Mouse (Mus musculus) thymus, adult 2 months (tissue): ENCODE results near the gene Tfec. TPM values are rescaled to one million over a fixed set of nuclear protein-coding genes. Genes with fewer than 3 reads are reported as not detected.

Source experiments
- DNase-seq: peaks from one replicate; pipeline ENCODE4 v3.0.0; 2021
- H3K27ac ChIP-seq: fragments of 200-500 bp; 2 replicates; pipeline ENCODE4 v1.5.1; 2012; ENCODE audit warnings: low read length, control low read depth; ENCODE audit not compliant: control insufficient read depth, insufficient read depth
- H3K27me3 ChIP-seq: fragments of 200-500 bp; 2 replicates; pipeline ENCODE4 v1.6.1; 2012; ENCODE audit warnings: mild to moderate bottlenecking, low read length, moderate library complexity, mixed read lengths; ENCODE audit not compliant: control insufficient read depth, insufficient read depth
- H3K36me3 ChIP-seq: fragments of 200-500 bp; 2 replicates; pipeline ENCODE4 v1.6.1; 2012; ENCODE audit warnings: mild to moderate bottlenecking, low read length, moderate library complexity; ENCODE audit not compliant: control insufficient read depth, insufficient read depth
- H3K4me1 ChIP-seq: fragments of 200-500 bp; replicated peaks from 2 replicates; pipeline ENCODE4 v1.6.1; 2012; ENCODE audit warnings: low read length; ENCODE audit not compliant: control insufficient read depth, insufficient read depth
- H3K4me3 ChIP-seq: fragments of 200-500 bp; 2 replicates; pipeline ENCODE4 v1.5.1; 2012; ENCODE audit warnings: mild to moderate bottlenecking, low read length, control low read depth, moderate library complexity; ENCODE audit not compliant: control insufficient read depth, insufficient read depth
- CTCF ChIP-seq: fragments of 200-500 bp; IDR thresholded peaks from 2 replicates; pipeline ENCODE4 v1.5.1; 2012; ENCODE audit warnings: mild to moderate bottlenecking, control low read depth, low read length, moderate library complexity, borderline replicate concordance; ENCODE audit not compliant: control insufficient read depth, poor library complexity, insufficient read depth; ENCODE audit errors: extremely low read depth
- POLR2A ChIP-seq: fragments of 200-500 bp; IDR thresholded peaks from 2 replicates; pipeline ENCODE4 v1.6.1; 2012; ENCODE audit warnings: mild to moderate bottlenecking, low read length, control low read depth, moderate library complexity; ENCODE audit not compliant: control insufficient read depth, poor library complexity, insufficient read depth; ENCODE audit errors: extremely low read depth
- WGBS: fragments of 180-500 bp; shearing (Covaris S2); methylation state at CpG from one replicate; pipeline ENCODE4 v1.1.7; 2018; 5-methylcytosine and 5-hydroxymethylcytosine counted together
- polyA plus RNA-seq: library from polyadenylated mRNA; depleted of rRNA; stranded (reverse); fragments of >200 nt; gene quantifications from 2 replicates; pipeline ENCODE4 v1.2.3, GENCODE M21; 2012

Gene Tfec
- polyA plus RNA-seq, 1 experiment: 2.3 TPM

DNA sequence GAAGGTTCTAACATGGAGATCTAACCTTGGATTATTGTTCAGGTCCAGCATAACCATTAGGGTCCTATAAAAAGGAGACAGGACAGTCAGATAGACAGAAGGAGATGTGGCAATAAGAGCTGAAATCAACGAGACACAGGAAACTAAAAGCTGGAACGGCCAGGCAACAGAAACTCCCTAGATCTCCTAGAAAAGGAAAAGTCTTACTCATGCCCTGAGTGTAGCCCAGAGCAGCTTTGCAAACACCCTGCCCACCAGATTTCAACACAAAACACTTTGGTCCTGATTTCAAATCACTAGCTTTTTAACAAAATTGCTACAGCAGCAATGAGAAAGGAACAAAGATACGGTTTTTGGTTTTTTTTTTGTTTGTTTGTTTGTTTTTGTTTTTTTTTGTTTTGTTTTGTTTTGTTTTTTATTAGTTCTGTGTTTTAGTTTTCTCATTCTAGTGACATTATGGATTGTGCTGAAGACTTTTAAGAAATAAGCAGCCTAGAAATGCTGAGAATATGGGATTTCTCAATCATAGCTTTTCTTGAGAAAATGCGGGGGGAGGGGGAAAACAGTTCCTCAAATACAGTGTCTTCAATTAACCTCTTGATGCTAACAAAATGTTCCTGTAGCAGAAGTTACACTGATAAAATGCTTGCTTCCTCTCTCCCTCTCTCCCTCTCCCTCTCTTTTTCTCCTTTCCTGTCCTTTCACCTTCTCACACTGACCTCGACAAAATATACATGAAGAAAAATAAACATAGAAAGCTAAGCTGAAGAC, 14.5 kb downstream of the Tfec start:
- no peaks in the 10 kb centered on the region for H3K36me3 ChIP-seq
- no peaks in the 10 kb centered on the region for H3K4me1 ChIP-seq
- no peaks in the 10 kb centered on the region for H3K27me3 ChIP-seq
- no peak overlapping the region for H3K4me3 ChIP-seq
- no peak for DNase-seq
- H3K27ac ChIP-seq: no peak overlapping the region
- TF ChIP-seq CTCF: no peak
- TF ChIP-seq POLR2A: no peak
- 77% methylated on average over 5 of the region's 5 CpGs for WGBS

DNA sequence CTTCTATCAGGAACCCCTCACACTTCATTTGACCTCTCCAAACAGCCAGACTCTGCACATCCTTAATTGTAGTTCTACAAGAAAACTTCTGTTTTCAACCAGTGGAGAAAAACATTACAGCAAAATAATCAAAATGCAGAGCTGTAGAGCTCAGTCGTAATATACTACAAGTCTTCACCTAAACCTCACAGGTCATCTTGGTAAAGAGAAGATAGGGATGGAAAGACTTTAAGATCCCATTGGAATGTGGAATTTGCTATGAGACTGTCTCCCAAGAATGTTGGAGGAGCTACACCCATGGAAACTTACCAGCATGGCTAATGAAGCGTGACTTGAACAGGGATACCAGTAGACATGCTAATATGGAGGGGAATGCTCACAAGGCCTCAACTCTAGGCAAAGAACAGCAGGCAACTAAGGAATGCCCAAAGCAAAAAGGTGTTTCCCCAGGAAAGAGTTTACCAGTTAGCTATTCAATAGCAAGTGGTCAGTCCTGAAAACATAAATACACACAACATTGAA, 24.2 kb downstream of the Tfec start:
- 98% methylated on average over 2 of the region's 2 CpGs for WGBS

DNA sequence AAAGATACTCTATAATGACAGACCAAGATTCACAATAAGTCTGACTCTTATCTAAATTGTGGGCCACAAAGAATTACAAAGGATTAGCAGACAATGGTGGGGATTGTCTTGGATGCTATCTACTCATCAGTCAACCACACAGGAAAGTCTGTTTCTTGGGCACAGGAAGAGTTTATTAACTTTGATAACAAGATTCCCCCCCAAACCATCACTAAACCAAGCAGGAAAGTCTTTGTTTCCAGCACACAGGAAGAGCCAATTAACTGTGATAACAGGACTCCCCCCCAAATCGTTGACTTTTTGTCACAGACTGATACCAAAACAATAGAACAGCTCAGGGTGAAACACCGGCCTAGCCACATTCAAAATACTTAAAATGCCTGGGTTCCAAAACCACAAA, 28.2 kb downstream of the Tfec start:
- no peaks in the 10 kb centered on the region for H3K27me3 ChIP-seq
- no peaks in the 10 kb centered on the region for H3K4me1 ChIP-seq
- DNase-seq: no peak
- no peak overlapping the region for H3K27ac ChIP-seq
- WGBS: 22% methylated on average over 2 of the region's 2 CpGs
- TF ChIP-seq CTCF (no peak), POLR2A (no peak)
- H3K4me3 ChIP-seq: no peak overlapping the region
- H3K36me3 ChIP-seq: no peaks in the 10 kb centered on the region

More for the DNA sequence above, 24.2 kb downstream of the Tfec start:
- Histone ChIP-seq H3K36me3 (no peaks in the 10 kb centered on the region), H3K4me3 (no peak overlapping the region), H3K27me3 (no peaks in the 10 kb centered on the region), H3K27ac (no peak overlapping the region), H3K4me1 (no peaks in the 10 kb centered on the region)
- DNase-seq: no peak
- TF ChIP-seq CTCF: no peak
- TF ChIP-seq POLR2A: no peak

DNA sequence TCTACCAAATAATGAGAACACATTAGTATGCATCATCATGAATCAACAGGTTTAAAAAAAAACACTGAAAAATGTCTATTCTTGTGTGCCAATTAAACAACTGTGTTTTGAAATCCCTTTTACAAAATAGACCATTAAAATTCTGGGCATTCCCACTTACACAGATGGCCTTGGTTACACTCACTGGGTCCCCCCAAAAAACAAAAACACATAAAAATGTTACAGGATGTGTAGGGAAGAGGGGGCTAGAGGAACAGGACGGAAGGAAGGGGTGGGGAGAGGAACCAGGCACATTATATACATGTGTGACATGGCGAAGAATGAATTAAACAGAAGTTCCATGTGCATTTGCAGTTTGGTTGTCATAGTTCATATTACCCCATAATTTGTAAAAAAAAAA, 29.9 kb downstream of the Tfec start:
- no peaks in the 10 kb centered on the region for H3K4me1 ChIP-seq
- no peak overlapping the region for H3K4me3 ChIP-seq
- no peaks in the 10 kb centered on the region for H3K36me3 ChIP-seq
- H3K27me3 ChIP-seq: no peaks in the 10 kb centered on the region
- H3K27ac ChIP-seq: no peak overlapping the region
- TF ChIP-seq CTCF (no peak), POLR2A (no peak)
- DNase-seq: no peak
- WGBS: 85% methylated on average over 2 of the region's 2 CpGs

DNA sequence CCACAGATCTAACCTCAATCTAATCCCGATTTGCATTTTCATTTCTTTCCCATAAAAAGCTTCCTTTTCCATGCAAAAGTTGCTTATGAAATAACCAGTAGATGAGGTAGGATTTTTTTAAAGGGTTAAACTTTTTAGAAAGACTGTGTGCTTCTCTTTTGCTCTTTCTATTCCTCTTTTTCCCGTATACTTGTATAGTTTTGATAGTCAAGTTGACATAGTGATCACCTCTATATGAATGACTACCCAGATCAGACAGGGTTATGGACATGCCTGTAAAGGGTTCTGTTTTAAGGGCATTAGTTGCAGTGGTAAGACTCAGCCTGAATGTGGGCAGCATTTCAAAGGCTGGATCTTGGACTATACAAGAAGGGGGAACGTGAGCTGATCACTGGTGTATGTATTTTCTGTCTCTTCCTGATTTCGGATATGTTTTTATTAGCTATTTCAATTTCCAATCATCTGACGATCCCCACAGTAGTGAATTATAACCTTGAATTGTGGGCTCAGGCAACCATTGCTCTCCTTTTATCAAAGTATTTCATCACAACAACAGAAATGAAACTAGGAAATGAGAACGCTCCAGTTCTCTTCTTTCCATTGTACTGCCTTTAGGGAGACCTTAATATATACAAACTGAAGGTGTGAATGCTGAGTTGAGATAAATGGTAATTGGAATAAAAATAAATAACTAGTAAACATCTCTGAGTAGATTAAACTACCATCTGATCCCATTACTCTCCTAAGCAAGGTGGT, 35.3 kb downstream of the Tfec start:
- H3K4me3 ChIP-seq: no peak overlapping the region
- WGBS: 93% methylated on average over 6 of the region's 6 CpGs

DNA sequence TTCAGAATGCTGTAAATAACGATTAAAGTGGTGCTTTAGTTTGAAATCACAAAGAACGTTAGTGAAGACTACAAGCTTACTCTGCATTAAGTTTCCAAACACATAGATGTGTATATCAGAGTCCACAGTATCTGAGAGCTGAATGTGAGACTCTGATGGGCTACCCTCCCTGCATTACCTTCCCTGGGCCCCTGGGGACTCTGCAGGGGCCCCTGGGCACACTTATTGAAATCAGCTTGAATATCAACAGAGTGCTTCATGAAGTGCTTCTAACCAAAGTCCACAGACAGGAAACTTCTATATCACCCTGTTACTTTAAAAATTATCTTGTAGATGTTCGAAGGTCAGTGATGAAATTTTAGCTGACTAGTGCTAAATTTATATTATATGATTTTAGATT, 36.2 kb downstream of the Tfec start:
- Histone ChIP-seq H3K27ac (no peak overlapping the region), H3K27me3 (no peaks in the 10 kb centered on the region), H3K4me3 (no peak overlapping the region), H3K36me3 (no peaks in the 10 kb centered on the region), H3K4me1 (no peaks in the 10 kb centered on the region)
- no peak for TF ChIP-seq CTCF
- TF ChIP-seq POLR2A: no peak
- 97% methylated on average over 3 of the region's 3 CpGs for WGBS
- DNase-seq: no peak

More for the DNA sequence above, 35.3 kb downstream of the Tfec start:
- H3K4me1 ChIP-seq: no peaks in the 10 kb centered on the region
- no peaks in the 10 kb centered on the region for H3K36me3 ChIP-seq
- H3K27ac ChIP-seq: no peak overlapping the region
- DNase-seq: no peak
- TF ChIP-seq CTCF (no peak), POLR2A (no peak)
- no peaks in the 10 kb centered on the region for H3K27me3 ChIP-seq
